Mouse (Mus musculus): ENCODE measurements around the gene Spx. TPM values are rescaled to one million over a fixed set of nuclear protein-coding genes. Genes with fewer than 3 reads are reported as not detected.

Spx gene
- polyA plus RNA-seq (2012; ENCODE audit: insufficient read depth, insufficient read length, missing spikeins) = 0.49 TPM in 1 of 2 replicates, not detected in the other

DNA sequence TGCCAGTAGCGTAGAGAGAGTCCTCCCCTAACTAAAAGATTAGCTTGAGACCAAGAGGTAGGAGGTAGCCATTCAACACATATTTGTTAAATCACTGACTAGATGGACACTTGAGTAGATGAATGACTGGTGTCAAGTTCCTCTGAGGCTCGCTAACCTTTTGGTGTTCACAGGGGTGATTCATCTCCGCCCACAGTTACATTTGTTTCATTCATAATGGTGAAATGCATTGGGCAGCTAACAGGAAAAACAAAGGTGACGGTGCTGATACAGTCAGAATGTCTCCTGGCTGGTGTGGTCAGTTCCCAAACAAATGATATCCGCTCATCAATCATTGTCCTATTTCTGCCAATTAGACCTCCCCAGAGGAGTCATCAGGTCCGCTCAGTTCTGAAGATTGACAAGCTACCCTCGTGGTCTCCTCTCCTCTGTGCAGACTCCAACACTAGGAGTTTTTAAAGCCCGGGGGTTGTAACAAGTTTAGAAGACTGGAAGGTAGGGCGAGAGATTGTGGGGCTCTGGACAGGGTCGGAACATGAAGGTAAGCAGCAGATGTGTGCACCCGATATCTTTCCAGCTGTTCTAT, at the start of gene Spx:
Gene Spx (plus strand): TSS at position 536 of the 586 bp plus-strand sequence.
- Histone ChIP-seq H3K27ac (ENCODE audit: insufficient read depth, low read depth, low read length) (no peak within 1 kb of the TSS), H3K4me3 (ENCODE audit: insufficient read depth, low read length) (no peak within 1 kb of the TSS), H3K4me1 (ENCODE audit: control insufficient read depth, insufficient read depth, low read length) (peaks cover 9% of the 10 kb centered on the region)
- TF ChIP-seq CTCF (IDR thresholded peaks at IDR 0.05; ENCODE audit: low read depth, low read length) (no peak), POLR2A (IDR thresholded peaks at IDR 0.05; ENCODE audit: borderline replicate concordance, low read depth, low read length) (no peak)

- TF ChIP-seq CTCF (IDR thresholded peaks at IDR 0.05; ENCODE audit: low read depth, low read length) (no peak), POLR2A (IDR thresholded peaks at IDR 0.05; ENCODE audit: borderline replicate concordance, low read depth, low read length) (no peak)
- H3K27ac ChIP-seq (ENCODE audit: insufficient read depth, low read depth, low read length) = no peak overlapping the region
- no peak overlapping the region for H3K4me3 ChIP-seq (ENCODE audit: insufficient read depth, low read length)
- H3K4me1 ChIP-seq (ENCODE audit: control insufficient read depth, insufficient read depth, low read length) = no peaks in the 10 kb centered on the region
These were observed 47.3 kb upstream of the Spx start for GRCm38 (mm10) chr6:142365742-142366472.

DNA sequence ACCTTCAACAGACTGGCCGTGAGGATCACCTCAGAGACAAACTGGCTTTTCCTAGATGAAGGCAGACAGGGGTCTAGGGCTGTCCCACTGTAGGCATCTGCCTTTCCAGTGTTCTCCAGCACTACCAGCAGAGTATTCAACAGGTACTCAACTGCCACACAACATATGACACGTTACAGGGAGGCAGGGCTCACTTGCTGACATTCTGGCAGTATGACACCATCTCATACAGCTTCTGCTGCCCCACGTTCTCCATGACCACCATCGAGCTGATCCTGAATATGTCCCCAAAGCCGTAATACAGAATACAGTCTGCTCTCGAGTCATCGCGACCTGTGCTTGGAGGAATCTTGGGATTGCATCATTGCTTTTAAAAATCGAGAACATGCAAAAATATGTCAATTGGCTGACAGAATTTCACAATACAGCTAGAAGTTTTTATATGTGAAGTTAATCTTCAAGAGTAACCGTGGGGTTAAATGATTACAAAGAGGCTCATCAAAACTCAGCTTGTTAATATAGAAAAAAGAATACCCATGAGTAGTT, 46.7 kb upstream of the Spx start:
- Histone ChIP-seq H3K4me3 (ENCODE audit: insufficient read depth, low read length) (no peak overlapping the region), H3K27ac (ENCODE audit: insufficient read depth, low read depth, low read length) (no peak overlapping the region), H3K4me1 (ENCODE audit: control insufficient read depth, insufficient read depth, low read length) (no peaks in the 10 kb centered on the region)
- TF ChIP-seq POLR2A (IDR thresholded peaks at IDR 0.05; ENCODE audit: borderline replicate concordance, low read depth, low read length) (no peak), CTCF (IDR thresholded peaks at IDR 0.05; ENCODE audit: low read depth, low read length) (no peak)

DNA sequence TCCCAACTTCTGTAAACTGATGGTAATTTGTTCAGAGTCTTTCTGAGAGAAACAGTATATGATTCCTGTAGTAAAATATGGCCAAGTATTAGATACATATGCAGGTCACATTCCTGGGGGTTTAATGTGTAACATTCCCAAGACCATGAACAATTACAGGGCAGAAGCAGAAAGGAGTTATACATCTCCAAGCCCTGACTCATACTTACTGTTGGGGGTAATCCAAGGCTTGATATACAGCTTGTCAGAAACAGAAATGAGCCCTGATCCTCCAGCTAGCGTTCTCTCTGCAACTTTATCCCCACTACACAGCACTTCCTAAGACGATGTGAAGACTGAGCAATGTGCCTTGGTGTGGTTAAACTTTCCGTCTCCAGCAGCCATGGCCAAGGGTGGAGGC, 45.7 kb upstream of the Spx start:
- Histone ChIP-seq H3K4me1 (ENCODE audit: control insufficient read depth, insufficient read depth, low read length) (no peaks in the 10 kb centered on the region), H3K27ac (ENCODE audit: insufficient read depth, low read depth, low read length) (no peak overlapping the region), H3K4me3 (ENCODE audit: insufficient read depth, low read length) (no peak overlapping the region)
- TF ChIP-seq CTCF (IDR thresholded peaks at IDR 0.05; ENCODE audit: low read depth, low read length) = no peak
- TF ChIP-seq POLR2A (IDR thresholded peaks at IDR 0.05; ENCODE audit: borderline replicate concordance, low read depth, low read length) = no peak

DNA sequence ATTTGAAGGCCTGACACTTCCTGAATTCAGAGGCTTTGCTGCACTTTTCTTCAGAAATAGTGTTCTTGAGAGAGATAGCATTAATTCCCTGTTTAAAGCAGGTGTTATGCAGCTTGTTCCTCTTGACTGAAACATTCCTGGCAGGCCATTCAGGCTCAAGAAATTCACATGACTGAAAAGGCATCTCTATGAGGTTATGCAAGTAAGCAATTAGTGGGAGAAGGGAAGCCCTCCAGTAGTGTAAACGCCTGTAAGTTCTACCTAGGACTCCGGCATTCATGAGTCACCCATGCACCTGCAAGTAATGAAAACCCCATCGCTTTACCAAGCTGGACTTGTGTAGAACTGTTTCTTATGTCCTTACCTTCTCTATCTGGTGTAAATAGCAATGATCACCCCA, 43.7 kb upstream of the Spx start:
- no peak overlapping the region for H3K4me3 ChIP-seq (ENCODE audit: insufficient read depth, low read length)
- H3K4me1 ChIP-seq (ENCODE audit: control insufficient read depth, insufficient read depth, low read length) = no peaks in the 10 kb centered on the region
- TF ChIP-seq POLR2A (IDR thresholded peaks at IDR 0.05; ENCODE audit: borderline replicate concordance, low read depth, low read length) (no peak), CTCF (IDR thresholded peaks at IDR 0.05; ENCODE audit: low read depth, low read length) (no peak)
- H3K27ac ChIP-seq (ENCODE audit: insufficient read depth, low read depth, low read length) = no peak overlapping the region

DNA sequence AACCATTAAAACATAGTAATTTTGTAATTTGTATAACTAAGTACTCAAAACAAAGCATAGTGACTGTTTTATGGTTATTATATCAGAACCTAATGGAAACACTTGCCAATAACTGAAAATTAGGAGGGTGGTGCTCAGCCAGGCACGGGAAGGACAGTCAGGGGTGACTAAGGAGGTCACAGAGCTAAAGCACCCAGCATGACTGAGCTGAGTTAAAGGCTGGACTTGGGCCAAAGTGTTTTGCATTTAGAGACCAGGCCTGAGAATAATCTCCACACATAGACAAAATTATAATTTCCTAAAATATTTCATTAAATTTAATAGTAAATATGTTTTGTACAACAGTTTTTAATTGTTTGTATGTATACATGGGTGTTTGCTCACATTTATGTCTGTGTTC, 36.2 kb upstream of the Spx start:
- peaks cover 12% of the 10 kb centered on the region for H3K4me1 ChIP-seq (ENCODE audit: control insufficient read depth, insufficient read depth, low read length)
- no peak overlapping the region for H3K27ac ChIP-seq (ENCODE audit: insufficient read depth, low read depth, low read length)
- H3K4me3 ChIP-seq (ENCODE audit: insufficient read depth, low read length) = no peak overlapping the region
- TF ChIP-seq CTCF (IDR thresholded peaks at IDR 0.05; ENCODE audit: low read depth, low read length) = no peak
- TF ChIP-seq POLR2A (IDR thresholded peaks at IDR 0.05; ENCODE audit: borderline replicate concordance, low read depth, low read length) = no peak

GRCm38 (mm10) chr6:142378576-142379330, 34.5 kb upstream of the Spx start:
- no peak for TF ChIP-seq POLR2A (IDR thresholded peaks at IDR 0.05; ENCODE audit: borderline replicate concordance, low read depth, low read length)
- no peak for TF ChIP-seq CTCF (IDR thresholded peaks at IDR 0.05; ENCODE audit: low read depth, low read length)
- Histone ChIP-seq H3K27ac (ENCODE audit: insufficient read depth, low read depth, low read length) (no peak overlapping the region), H3K4me1 (ENCODE audit: control insufficient read depth, insufficient read depth, low read length) (peaks cover 12% of the 10 kb centered on the region), H3K4me3 (ENCODE audit: insufficient read depth, low read length) (no peak overlapping the region)

- no peak overlapping the region for H3K4me3 ChIP-seq (ENCODE audit: insufficient read depth, low read length)
- no peak overlapping the region for H3K27ac ChIP-seq (ENCODE audit: insufficient read depth, low read depth, low read length)
- no peak for TF ChIP-seq POLR2A (IDR thresholded peaks at IDR 0.05; ENCODE audit: borderline replicate concordance, low read depth, low read length)
- TF ChIP-seq CTCF (IDR thresholded peaks at IDR 0.05; ENCODE audit: low read depth, low read length) = no peak
- H3K4me1 ChIP-seq (ENCODE audit: control insufficient read depth, insufficient read depth, low read length) = peaks cover 12% of the 10 kb centered on the region
These were observed 33.3 kb upstream of the Spx start for GRCm38 (mm10) chr6:142379961-142380360.

- TF ChIP-seq CTCF (IDR thresholded peaks at IDR 0.05; ENCODE audit: low read depth, low read length) = no peak
- H3K4me1 ChIP-seq (ENCODE audit: control insufficient read depth, insufficient read depth, low read length) = peaks cover 12% of the 10 kb centered on the region
- no peak overlapping the region for H3K27ac ChIP-seq (ENCODE audit: insufficient read depth, low read depth, low read length)
- H3K4me3 ChIP-seq (ENCODE audit: insufficient read depth, low read length) = no peak overlapping the region
These were observed 31.6 kb upstream of the Spx start for GRCm38 (mm10) chr6:142381615-142382014.

Measured in bone marrow macrophage, adult 2 months (primary cell).